Mouse (Mus musculus): ENCODE results near the gene Tmem102.

Tmem102 gene

DNA sequence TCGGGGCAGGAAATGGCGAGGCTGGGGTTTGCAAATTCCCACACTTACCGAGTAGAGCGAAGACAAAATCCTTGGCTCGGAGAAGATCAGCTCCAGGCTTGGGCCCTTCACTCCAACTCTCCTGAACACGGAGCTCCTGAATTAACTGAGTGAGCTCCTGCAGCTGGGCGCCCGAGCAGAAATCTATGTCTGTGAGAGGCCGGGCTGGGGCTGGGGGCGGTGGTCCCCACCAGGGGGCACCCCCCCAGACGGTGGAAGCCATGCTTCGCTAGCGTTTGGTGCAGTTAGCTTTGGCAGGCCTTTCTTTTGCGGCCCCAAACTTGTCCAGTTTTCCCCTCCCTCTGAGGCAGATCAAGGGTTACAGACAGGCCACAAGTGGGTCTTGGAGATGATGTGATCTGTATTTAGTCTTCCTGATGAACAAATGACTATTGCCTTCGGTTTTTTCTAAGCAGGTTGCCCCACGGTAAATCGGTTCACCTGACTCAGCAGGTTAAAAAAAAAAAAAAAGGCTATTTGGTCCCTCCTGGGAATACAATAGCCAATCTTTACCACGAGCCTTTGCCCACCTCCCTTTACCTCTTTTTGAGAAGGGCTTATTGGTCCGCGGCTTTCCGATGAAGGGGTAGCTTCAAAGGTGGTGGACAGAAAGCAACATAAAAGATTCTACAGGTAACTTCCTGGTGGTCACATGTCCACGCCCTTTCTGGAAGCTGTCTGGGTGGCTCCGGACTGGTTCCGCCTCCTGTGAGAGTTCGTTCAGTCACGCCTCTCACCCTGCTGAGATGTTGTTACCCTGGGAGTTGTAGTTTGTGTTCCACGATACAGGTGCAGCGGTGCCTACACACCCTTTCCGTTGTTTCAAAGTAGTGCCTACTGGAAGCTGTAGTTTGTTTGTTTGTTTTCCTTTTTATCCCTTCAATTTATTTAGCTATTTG lies at the start of gene Tmem102:
TSS of gene Tmem102 (minus strand) at position 653 of the 938 bp plus-strand sequence.
- DNase-seq (ENCODE audit: low spot score in 2 of 2) = no peak

- no peak for DNase-seq (ENCODE audit: low spot score in 2 of 2)
These were observed 49.3 kb upstream of the Tmem102 start for GRCm38 (mm10) chr11:69854680-69855079.

GRCm38 (mm10) chr11:69853994-69854393 lies 48.6 kb upstream of the Tmem102 start:
- DNase-seq (ENCODE audit: low spot score in 2 of 2) = no peak

DNA sequence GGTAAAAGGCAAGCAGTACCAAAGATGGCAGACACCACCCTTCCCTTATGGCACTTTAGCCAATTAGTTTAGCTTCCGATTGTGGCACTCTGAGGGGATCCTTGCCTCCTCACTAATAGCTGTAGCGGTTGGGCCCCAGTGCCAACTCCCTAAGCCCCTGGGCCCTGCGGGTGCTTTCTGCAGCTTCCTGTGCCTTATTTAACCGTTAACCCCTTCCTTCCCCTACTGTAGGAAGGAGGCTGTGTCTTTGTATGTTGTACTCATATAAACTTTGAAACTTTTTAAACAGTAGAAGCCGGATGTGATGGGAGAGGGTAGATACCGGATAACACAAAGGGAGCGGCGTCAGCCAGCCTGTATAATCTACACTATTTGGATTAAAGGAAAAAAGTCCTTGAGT lies 45.3 kb upstream of the Tmem102 start:
- peak; percentile 56 to 60 for DNase-seq (ENCODE audit: low spot score in 2 of 2)

- DNase-seq (ENCODE audit: low spot score in 2 of 2) = no peak
These were observed 44.5 kb upstream of the Tmem102 start for GRCm38 (mm10) chr11:69849884-69850283.

DNA sequence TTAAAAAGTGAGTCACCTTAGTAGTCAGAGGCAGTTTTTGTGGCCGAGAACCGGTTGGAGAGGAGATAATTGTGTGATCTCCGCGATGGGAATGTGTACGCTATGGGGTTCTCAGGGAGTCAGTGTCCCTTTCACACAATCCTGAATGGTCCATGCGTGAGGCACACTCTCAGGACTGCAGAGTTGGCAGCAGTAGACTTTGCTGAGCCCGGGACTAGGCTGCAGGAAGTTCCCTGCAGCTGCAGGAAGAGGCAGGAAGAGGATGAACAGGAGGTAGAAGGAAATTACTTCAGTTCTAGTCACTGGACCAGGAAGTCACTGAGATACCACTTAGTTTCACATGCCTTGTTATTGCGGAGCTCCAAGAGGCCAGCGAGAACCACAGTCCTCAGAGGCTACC lies 43.7 kb upstream of the Tmem102 start:
- DNase-seq (ENCODE audit: low spot score in 2 of 2) = no peak

DNA sequence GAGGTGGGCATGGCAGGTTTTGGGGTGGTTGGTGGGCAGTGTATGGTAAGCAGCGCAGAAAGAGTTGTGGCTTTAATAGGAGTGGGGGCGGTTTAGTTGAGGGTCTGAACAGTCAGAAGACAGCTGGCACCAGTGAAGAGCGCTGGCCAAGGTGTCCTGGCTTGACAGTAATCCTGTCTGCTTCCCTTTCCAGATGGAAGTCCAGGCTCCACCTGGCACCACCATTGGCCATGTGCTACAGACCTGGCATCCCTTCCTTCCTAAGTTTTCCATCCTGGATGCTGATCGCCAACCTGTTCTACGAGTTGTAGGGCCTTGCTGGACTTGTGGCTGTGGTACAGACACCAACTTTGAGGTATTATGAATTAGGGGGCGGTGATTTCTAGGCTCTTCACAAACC lies 42.6 kb upstream of the Tmem102 start:
- no peak for DNase-seq (ENCODE audit: low spot score in 2 of 2)

DNA sequence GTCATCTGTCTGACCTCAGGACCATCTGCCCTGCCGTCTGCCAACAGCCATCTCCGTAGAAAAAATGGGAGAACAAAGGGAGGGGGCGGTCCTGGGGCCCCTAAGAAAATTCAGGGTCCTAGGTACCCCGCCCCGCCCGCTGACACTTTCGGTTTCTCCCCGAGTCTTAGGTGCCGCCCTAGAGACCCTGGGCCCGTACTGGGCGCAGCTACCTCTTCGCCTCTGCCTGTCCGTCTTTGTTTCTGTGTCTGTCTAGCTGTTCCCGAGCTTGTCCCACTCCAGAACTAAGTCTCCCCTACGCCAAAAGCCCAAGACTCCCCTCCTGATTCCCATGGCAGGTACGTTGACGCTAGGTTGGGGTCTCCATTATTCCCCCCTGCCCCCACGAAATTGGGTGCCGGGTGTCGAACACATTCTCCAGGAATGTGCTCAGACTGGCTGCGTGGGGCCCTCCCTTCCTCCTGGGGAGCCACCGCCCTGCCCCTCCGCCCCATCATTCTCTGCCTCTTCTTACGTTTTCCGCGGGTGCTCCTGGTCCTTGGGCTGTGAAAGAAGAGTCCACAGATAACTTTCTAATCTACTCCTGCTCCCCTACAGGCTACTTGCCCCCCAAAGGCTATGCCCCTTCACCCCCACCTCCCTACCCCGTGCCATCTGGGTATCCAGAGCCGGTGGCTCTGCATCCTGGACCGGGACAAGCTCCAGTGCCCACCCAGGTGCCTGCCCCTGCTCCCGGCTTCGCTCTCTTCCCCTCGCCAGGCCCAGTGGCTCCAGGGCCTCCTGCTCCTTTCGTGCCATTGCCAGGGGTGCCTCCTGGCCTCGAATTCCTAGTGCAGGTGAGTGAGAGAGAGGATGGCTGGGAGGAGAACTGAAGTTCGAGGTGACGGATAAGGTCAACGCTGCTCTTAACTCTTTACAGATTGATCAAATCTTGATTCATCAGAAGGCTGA lies 41.6 kb upstream of the Tmem102 start:
- DNase-seq (ENCODE audit: low spot score in 2 of 2) = no peak

DNA sequence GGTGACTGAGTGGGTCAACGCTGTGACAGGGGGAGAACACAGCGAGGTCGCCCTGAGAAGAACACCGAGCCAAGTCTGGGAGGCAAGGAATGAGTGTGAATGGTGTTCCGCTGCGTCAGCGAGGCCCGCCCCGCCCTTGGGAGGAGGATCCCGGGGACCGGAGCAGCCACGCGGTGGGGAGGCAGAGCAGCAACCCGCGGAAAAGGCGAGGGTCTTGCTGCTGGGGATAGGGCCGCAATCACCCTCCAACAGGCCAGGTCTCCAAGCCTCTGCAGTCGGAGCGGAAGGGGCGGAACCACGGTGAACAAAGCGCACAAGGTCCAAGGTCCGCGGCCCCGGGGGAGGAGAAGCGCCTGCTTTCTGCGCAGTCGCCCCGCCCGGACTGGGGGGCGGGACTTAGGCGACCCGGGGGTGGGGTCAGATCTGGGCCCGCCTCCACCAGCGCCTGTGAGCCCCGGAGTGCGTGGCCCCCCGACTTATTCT lies 40.8 kb upstream of the Tmem102 start, which contains the start of gene Plscr3:
TSS of gene Plscr3 (plus strand) at position 179 of the 483 bp plus-strand sequence.
- peak; percentile 88 to 92 for DNase-seq (ENCODE audit: low spot score in 2 of 2)

DNA sequence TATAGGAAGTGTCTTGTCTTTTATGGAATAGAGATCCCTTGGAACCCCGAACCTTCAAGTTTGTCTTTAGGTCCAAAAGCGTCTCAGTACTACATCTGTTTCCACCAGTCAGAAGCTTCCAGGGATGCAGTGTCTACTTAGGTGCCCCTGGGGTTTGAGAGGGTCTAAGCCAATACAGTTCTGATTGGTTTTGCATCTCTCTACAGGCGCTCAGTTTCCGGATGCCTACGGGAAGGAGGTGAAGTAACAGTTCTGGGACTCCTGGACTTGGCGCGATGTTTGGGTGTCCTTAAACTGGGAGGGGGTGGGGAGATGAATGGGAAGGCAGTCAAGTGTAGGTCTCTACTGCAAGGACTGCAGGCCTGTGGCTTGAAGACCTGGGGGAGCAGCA lies 33.3 kb upstream of the Tmem102 start:
- DNase-seq (ENCODE audit: low spot score in 2 of 2) = no peak

DNA sequence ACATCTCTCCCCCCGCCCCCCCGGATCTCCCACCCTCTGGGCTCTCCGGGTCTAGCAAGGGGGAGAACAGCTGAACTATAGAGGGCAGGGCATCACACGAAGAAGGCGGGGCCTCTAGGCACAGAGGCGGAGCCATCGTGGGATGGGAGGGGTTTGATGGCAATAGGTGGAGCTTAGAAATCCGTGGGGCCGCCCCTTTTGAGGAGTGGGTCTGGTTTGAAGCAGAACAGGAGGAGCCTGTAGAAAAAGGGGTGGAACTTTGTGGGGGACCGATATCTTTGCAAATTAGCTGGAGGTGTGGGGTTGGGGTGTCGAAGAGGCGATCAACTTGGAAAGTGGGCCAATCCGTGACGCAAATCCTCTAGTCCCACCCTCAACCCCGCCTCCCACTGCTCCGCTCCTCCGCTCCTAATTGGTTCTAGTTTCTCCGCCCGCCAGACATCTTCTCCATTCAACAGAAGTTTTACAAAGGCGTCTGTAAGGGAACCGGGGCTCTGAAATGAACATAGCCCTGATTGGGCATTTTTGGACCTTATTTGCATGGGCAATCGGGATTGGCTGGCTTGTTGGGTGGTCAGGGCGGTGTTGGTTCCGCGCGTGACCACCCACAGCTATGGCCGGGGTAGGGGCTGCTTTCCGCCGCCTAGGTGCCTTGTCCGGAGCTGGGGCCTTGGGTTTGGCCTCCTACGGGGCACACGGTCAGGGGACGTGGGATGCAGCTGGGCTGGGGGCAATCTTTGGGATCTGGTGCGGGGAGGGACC lies 32.7 kb upstream of the Tmem102 start, which contains the start of gene Tmem256:
TSS of gene Tmem256 (plus strand) at position 563 of the 762 bp plus-strand sequence.
- peak; percentile 87 to 89 for DNase-seq (ENCODE audit: low spot score in 2 of 2)

DNA sequence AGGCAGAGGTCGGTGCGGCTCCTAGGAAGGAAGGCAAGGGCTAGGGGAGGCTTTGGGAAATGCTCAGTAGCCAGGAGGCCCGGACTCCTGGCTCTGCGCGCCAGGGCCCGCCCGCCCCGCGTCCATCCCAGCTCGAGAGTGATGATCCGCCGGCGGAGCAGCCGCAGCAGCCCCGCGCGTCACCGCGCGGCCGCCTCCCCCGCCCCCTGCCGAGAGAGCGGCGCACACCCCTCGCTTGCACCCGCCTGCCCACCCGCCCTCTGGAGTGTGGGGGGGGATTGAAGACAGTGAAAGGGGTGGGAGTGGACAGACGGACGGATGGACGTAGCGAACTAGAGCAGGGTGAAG lies 32.2 kb upstream of the Tmem102 start, which contains the start of gene Nlgn2:
TSS of gene Nlgn2 (minus strand) at position 181 of the 348 bp plus-strand sequence.
- no peak for DNase-seq (ENCODE audit: low spot score in 2 of 2)

- DNase-seq (ENCODE audit: low spot score in 2 of 2) = no peak
These were observed 31.5 kb upstream of the Tmem102 start for GRCm38 (mm10) chr11:69836703-69837576.

DNA sequence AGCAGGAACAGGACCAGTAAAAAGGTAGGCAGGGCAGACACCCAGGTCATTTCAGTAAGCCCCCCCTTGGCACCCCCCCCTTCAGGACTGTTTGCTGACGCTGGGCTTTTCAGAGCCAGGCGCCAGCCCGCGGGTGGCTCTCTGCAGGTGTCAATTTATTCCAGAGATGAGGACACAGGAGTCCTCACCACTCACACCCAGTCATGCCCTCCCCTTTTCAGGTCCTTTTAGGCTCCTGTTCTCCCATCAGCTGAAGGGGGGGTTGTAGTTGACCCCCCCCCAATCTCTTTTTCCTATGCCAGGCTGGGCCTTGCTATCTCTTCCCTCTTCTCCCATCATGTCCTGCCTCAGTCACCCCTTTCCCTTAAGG lies 30.5 kb upstream of the Tmem102 start:
- DNase-seq (ENCODE audit: low spot score in 2 of 2) = no peak

- DNase-seq (ENCODE audit: low spot score in 2 of 2) = no peak
These were observed 30.0 kb upstream of the Tmem102 start for GRCm38 (mm10) chr11:69835326-69835965.

DNA sequence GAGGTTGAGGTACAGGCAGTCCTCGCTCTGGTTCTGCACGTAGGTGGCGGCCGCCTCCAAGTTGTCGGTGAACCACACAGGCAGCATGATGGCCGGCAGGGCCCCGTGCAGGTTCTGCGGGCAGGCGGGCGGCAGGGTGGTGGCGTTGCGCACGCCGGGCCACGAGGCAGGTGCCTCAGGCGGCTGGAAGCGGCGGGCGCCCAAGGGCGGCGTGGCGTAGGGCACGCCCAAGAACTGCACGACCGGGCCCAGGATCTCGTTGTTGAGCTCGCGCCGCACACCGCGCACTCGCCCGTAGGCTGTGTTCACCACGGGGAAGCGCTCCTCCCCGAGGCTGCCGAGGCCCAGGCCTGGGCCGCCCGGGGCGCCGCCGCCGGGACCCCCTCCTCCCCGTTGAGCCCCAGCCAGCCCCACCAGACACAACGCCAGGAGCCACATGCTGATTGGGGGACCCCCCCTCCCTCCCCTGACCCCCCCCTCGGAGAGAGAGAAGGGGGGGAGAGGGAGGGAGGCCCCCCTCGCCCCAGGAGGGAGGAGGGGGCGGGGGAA lies 28.7 kb upstream of the Tmem102 start:
- DNase-seq (ENCODE audit: low spot score in 2 of 2) = peak; percentile 42 to 67

DNA sequence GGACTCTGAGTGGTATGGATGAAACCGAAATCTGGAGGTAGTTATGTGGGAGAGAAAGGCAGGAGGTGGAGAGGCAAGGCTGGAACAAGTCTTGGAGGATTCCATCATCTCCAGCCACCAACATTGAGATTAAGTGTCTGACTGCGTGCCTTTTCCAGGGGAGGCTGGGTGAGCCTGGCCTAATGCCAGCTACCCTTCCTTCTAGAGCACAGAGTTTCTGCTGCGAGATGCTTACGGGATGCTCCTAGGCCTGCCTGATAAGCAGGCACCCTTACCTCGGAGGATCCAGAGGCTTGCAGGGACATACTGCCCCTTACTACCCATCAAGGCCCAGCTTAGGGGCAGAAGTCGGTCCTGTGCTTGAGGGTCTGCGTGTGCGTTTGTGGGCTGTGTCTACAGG lies 28.1 kb upstream of the Tmem102 start:
- no peak for DNase-seq (ENCODE audit: low spot score in 2 of 2)

GRCm38 (mm10) chr11:69828832-69829231 lies 23.4 kb upstream of the Tmem102 start:
- no peak for DNase-seq (ENCODE audit: low spot score in 2 of 2)

DNA sequence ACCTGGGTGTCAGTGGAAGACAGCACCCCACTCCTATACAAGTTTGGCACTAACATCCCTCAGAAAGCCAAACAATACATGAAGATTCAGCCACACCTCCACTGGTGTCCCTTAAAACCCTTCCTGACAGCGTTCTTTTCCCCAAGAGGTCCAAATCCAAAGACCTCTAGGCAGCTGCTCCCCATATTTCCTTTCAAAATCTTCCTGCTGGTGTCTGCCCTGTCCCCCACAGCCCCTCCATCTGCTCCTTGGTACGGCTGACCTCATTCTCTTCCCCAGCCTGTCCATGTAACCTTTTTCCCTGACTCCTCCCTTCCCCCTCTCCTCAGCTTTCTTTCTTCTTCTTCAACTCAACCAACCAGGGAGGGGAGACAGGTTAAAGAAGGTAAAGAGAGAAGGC lies 18.0 kb upstream of the Tmem102 start:
- no peak for DNase-seq (ENCODE audit: low spot score in 2 of 2)

GRCm38 (mm10) chr11:69822080-69822479 lies 16.7 kb upstream of the Tmem102 start, which contains the start of gene Spem1:
TSS of gene Spem1 (minus strand) at chr11:69822180.
- no peak for DNase-seq (ENCODE audit: low spot score in 2 of 2)
